In the genomic region with DNA sequence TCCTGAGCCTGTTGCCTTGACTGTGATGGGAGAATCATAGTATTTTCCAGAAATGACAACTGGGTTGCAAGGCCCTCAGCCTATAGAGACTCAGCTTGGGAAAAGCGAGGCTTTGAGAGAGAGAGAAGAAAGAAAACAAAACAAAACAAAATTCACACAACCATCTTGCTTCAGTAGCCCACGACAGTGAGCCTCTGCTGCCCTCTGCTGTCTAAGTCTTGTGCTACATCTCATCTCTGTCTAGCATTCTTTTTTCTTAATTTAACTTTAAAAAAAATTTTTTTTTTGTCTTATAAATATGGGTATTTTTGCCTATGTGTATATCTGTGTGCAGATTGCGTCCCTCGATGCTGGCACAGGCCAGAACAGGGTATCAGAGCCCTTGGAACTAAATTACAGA, we compare ENCODE assay signal across 8 mouse cellular contexts.
DNase-seq lines count a peak whose midpoint lies in the region; ATAC-seq and TF ChIP-seq lines count a peak whose summit lies in the region.
"Had no signal": no experiment of that assay in that cellular context is flagged by ENCODE, and none has a peak within 500 bp of the region (broad histone marks: within the 10 kb centered on the region; RNA-seq: fewer than 3 reads in every experiment).

No protein-coding gene starts in this region.

- H3K4me1 ChIP-seq in embryonic facial prominence, embryonic 14.5 days (ENCODE audit: control insufficient read depth, insufficient read depth, low read length) = no peaks in the 10 kb centered on the region
- H3K4me1 ChIP-seq in limb, embryonic 11.5 days (ENCODE audit: control insufficient read depth, insufficient read depth, low read length) = no peaks in the 10 kb centered on the region

- peak; percentile 71 for ATAC-seq in CD4-positive, CD25-positive, alpha-beta regulatory T cell, adult 4 months
- no peak for ATAC-seq in embryonic facial prominence, embryonic 14.5 days (ENCODE audit: low read depth)
- ATAC-seq in limb, embryonic 11.5 days (ENCODE audit: insufficient number of reproducible peaks, low FRiP score, low TSS enrichment, low read depth) = no peak

- no peak overlapping the region for H3K4me3 ChIP-seq in layer of hippocampus, adult 2 months
- no peak overlapping the region for H3K4me3 ChIP-seq in embryonic facial prominence, embryonic 14.5 days (ENCODE audit: low read depth, low read length)
- no peak overlapping the region for H3K4me3 ChIP-seq in limb, embryonic 11.5 days (ENCODE audit: low read depth, low read length)

- H3K27ac ChIP-seq in layer of hippocampus, adult 2 months = peak overlapping the region; percentile 32; the same call in 1 of the 2 replicates
- H3K27ac ChIP-seq in embryonic facial prominence, embryonic 14.5 days (replicated peaks; ENCODE audit: low read depth, low read length) = no peak overlapping the region
- H3K27ac ChIP-seq in limb, embryonic 11.5 days (replicated peaks; ENCODE audit: low read depth, low read length) = no peak overlapping the region
- H3K27ac ChIP-seq: macrophage had no signal

- H3K4me2 ChIP-seq in embryonic facial prominence, embryonic 14.5 days (ENCODE audit: low read depth, low read length) = no peak overlapping the region
- no peak overlapping the region for H3K4me2 ChIP-seq in limb, embryonic 11.5 days (ENCODE audit: low read depth, severe bottlenecking)

- no peaks in the 10 kb centered on the region for H3K36me3 ChIP-seq in embryonic facial prominence, embryonic 14.5 days (ENCODE audit: control insufficient read depth, insufficient read depth, low read length)
- H3K36me3 ChIP-seq in limb, embryonic 11.5 days (ENCODE audit: control insufficient read depth, insufficient read depth, low read length) = no peaks in the 10 kb centered on the region

- WGBS in embryonic facial prominence, embryonic 14.5 days = 46% methylated on average over 4 of the region's 4 CpGs
- WGBS in limb, embryonic 11.5 days = 46% methylated on average over 4 of the region's 4 CpGs

- H3K27me3 ChIP-seq in embryonic facial prominence, embryonic 14.5 days (replicated peaks; ENCODE audit: control insufficient read depth, insufficient read depth, low read length) = no peaks in the 10 kb centered on the region
- H3K27me3 ChIP-seq in limb, embryonic 11.5 days (ENCODE audit: control insufficient read depth, insufficient read depth, low read length) = no peaks in the 10 kb centered on the region

- peak; percentile 93 for TF ChIP-seq CTCF in layer of hippocampus, adult 2 months (conservative IDR thresholded peaks at IDR 0.05)

- H3K9me3 ChIP-seq in embryonic facial prominence, embryonic 14.5 days (ENCODE audit: control insufficient read depth, low read length) = no peaks in the 10 kb centered on the region
- H3K9me3 ChIP-seq in limb, embryonic 11.5 days (ENCODE audit: control insufficient read depth, low read length) = no peaks in the 10 kb centered on the region

- no peak overlapping the region for H3K9ac ChIP-seq in embryonic facial prominence, embryonic 14.5 days (ENCODE audit: low read depth, low read length)
- 0 out of 2 replicates have a peak overlapping the region, but pooled peaks have one; percentile 41 for H3K9ac ChIP-seq in limb, embryonic 11.5 days (ENCODE audit: low read length)

- peak; percentile 33 to 73 for DNase-seq in layer of hippocampus, adult 2 months (ENCODE audit: low spot score in 2 of 2)
- no peak for DNase-seq in layer of hippocampus, adult 9-10 months (ENCODE audit: low spot score)
- DNase-seq in adipocyte (ENCODE audit: low spot score) = peak; percentile 61
- peak; percentile 59 for DNase-seq in embryonic facial prominence, embryonic 14.5 days (ENCODE audit: low spot score)
- peak; percentile 79 for DNase-seq in limb, embryonic 11.5 days (ENCODE audit: low spot score)
- peak; percentile 44 for DNase-seq in retina, postnatal 1 day
